Mouse (Mus musculus) limb, embryonic 10.5 days (tissue): ENCODE data around the gene Fibin. TPM values are rescaled to one million over a fixed set of nuclear protein-coding genes. Genes with fewer than 3 reads are reported as not detected.

Experiments
- DNase-seq: peaks from one replicate; pipeline ENCODE4 v3.0.0-alpha.2; 2017; ENCODE audit warnings: low spot score
- H3K27ac ChIP-seq: fragments of 300-500 bp; sonication (generic); 2 replicates; pipeline ENCODE4 v1.5.1; 2016; ENCODE audit warnings: mild to moderate bottlenecking
- H3K27me3 ChIP-seq: fragments of 300-500 bp; sonication (generic); 2 replicates; pipeline ENCODE4 v1.6.1; 2016; ENCODE audit warnings: low read depth, mild to moderate bottlenecking; ENCODE audit not compliant: poor library complexity, severe bottlenecking
- H3K36me3 ChIP-seq: fragments of 300-500 bp; sonication (generic); 2 replicates; pipeline ENCODE4 v1.6.1; 2016; ENCODE audit warnings: mild to moderate bottlenecking, moderate library complexity
- H3K4me1 ChIP-seq: fragments of 300-500 bp; sonication (generic); 2 replicates; pipeline ENCODE4 v1.6.1; 2016
- H3K4me3 ChIP-seq: fragments of 300-500 bp; sonication (generic); 2 replicates; pipeline ENCODE4 v1.5.1; 2016; ENCODE audit warnings: mild to moderate bottlenecking, moderate library complexity
- H3K9me3 ChIP-seq: fragments of 300-500 bp; sonication (generic); replicated peaks from 2 replicates; pipeline ENCODE4 v1.6.1; 2016; ENCODE audit warnings: mild to moderate bottlenecking
- WGBS: fragments of 180-500 bp; shearing (Covaris S2); methylation state at CpG from one replicate; pipeline ENCODE4 v1.1.7; 2016; 5-methylcytosine and 5-hydroxymethylcytosine counted together
- polyA plus RNA-seq: library from polyadenylated mRNA; unstranded; fragments of >200 nt; fragmentation: Nextera tagmentation; extraction: Ambion mirVana; gene quantifications from 2 replicates; pipeline ENCODE4 v1.2.1, GENCODE M21; 2016

The Fibin gene
- polyA plus RNA-seq, 1 experiment from 2014 or later = 46.5 TPM

- DNase-seq = no peak
- 89% methylated on average over 5 of the region's 5 CpGs for WGBS
- H3K27me3 ChIP-seq = no peaks in the 10 kb centered on the region
- no peaks in the 10 kb centered on the region for H3K36me3 ChIP-seq
- H3K4me3 ChIP-seq = no peak overlapping the region
- H3K27ac ChIP-seq = no peak overlapping the region
- no peaks in the 10 kb centered on the region for H3K4me1 ChIP-seq
- H3K9me3 ChIP-seq = no peaks in the 10 kb centered on the region
Observed at GRCm38 (mm10) chr2:110353302-110353970, 9.5 kb downstream of the Fibin start.

- Histone ChIP-seq H3K27me3 (no peaks in the 10 kb centered on the region), H3K36me3 (no peaks in the 10 kb centered on the region), H3K9me3 (no peaks in the 10 kb centered on the region), H3K27ac (no peak overlapping the region), H3K4me1 (no peaks in the 10 kb centered on the region), H3K4me3 (no peak overlapping the region)
- 82% methylated on average over 5 of the region's 5 CpGs for WGBS
- no peak for DNase-seq
Observed at GRCm38 (mm10) chr2:110351843-110352251, 11.1 kb downstream of the Fibin start.

- no peaks in the 10 kb centered on the region for H3K4me1 ChIP-seq
- no peak overlapping the region for H3K27ac ChIP-seq
Observed at GRCm38 (mm10) chr2:110351406-110351805, 11.6 kb downstream of the Fibin start.

GRCm38 (mm10) chr2:110328953-110329352 is 34.0 kb downstream of the Fibin start:
- Histone ChIP-seq H3K9me3 (no peaks in the 10 kb centered on the region), H3K27ac (no peak overlapping the region), H3K27me3 (no peaks in the 10 kb centered on the region), H3K4me3 (no peak overlapping the region), H3K36me3 (no peaks in the 10 kb centered on the region), H3K4me1 (no peaks in the 10 kb centered on the region)
- no peak for DNase-seq

More at GRCm38 (mm10) chr2:110351406-110351805, 11.6 kb downstream of the Fibin start:
- Histone ChIP-seq H3K4me3 (no peak overlapping the region), H3K27me3 (no peaks in the 10 kb centered on the region), H3K36me3 (no peaks in the 10 kb centered on the region), H3K9me3 (no peaks in the 10 kb centered on the region)
- no peak for DNase-seq
- 91% methylated on average over 1 of the region's 1 CpGs for WGBS

GRCm38 (mm10) chr2:110319949-110320348 is 43.0 kb downstream of the Fibin start:
- 87% methylated on average over 4 of the region's 4 CpGs for WGBS
- H3K27me3 ChIP-seq = no peaks in the 10 kb centered on the region
- no peak for DNase-seq
- no peak overlapping the region for H3K4me3 ChIP-seq
- H3K27ac ChIP-seq = no peak overlapping the region
- no peaks in the 10 kb centered on the region for H3K4me1 ChIP-seq
- H3K36me3 ChIP-seq = no peaks in the 10 kb centered on the region
- no peaks in the 10 kb centered on the region for H3K9me3 ChIP-seq

- 91% methylated on average over 1 of the region's 1 CpGs for WGBS
- Histone ChIP-seq H3K27ac (no peak overlapping the region), H3K4me3 (no peak overlapping the region)
Observed at GRCm38 (mm10) chr2:110319266-110319665, 43.7 kb downstream of the Fibin start.

GRCm38 (mm10) chr2:110318719-110319118 is 44.3 kb downstream of the Fibin start:
- Histone ChIP-seq H3K27me3 (no peaks in the 10 kb centered on the region), H3K9me3 (no peaks in the 10 kb centered on the region), H3K27ac (no peak overlapping the region), H3K4me1 (no peaks in the 10 kb centered on the region), H3K36me3 (no peaks in the 10 kb centered on the region), H3K4me3 (no peak overlapping the region)
- no peak for DNase-seq
- 93% methylated on average over 1 of the region's 1 CpGs for WGBS

More at GRCm38 (mm10) chr2:110319266-110319665, 43.7 kb downstream of the Fibin start:
- Histone ChIP-seq H3K4me1 (no peaks in the 10 kb centered on the region), H3K9me3 (no peaks in the 10 kb centered on the region), H3K36me3 (no peaks in the 10 kb centered on the region), H3K27me3 (no peaks in the 10 kb centered on the region)
- DNase-seq = no peak

- H3K4me3 ChIP-seq = no peak overlapping the region
- no peaks in the 10 kb centered on the region for H3K9me3 ChIP-seq
- H3K27me3 ChIP-seq = no peaks in the 10 kb centered on the region
- DNase-seq = no peak
- no peaks in the 10 kb centered on the region for H3K36me3 ChIP-seq
- WGBS = 59% methylated on average over 3 of the region's 3 CpGs
- H3K27ac ChIP-seq = no peak overlapping the region
- no peaks in the 10 kb centered on the region for H3K4me1 ChIP-seq
Observed at GRCm38 (mm10) chr2:110316116-110316883, 46.7 kb downstream of the Fibin start.

GRCm38 (mm10) chr2:110314509-110315155 is 48.4 kb downstream of the Fibin start, which contains the start of gene Bbox1:
Gene Bbox1 (minus strand): TSS chr2:110314560.
- Histone ChIP-seq H3K9me3 (no peaks in the 10 kb centered on the region), H3K27ac (no peak within 1 kb of the TSS), H3K4me1 (no peaks in the 10 kb centered on the region), H3K4me3 (no peak within 1 kb of the TSS), H3K36me3 (no peaks in the 10 kb centered on the region), H3K27me3 (no peaks in the 10 kb centered on the region)
- WGBS = 83% methylated on average over 6 of the region's 6 CpGs
- no peak for DNase-seq

- Histone ChIP-seq H3K4me3 (no peak overlapping the region), H3K36me3 (no peaks in the 10 kb centered on the region), H3K27me3 (no peaks in the 10 kb centered on the region), H3K27ac (no peak overlapping the region), H3K9me3 (no peaks in the 10 kb centered on the region), H3K4me1 (no peaks in the 10 kb centered on the region)
- no peak for DNase-seq
- WGBS = 87% methylated on average over 5 of the region's 5 CpGs
Observed at GRCm38 (mm10) chr2:110314074-110314473, 48.9 kb downstream of the Fibin start.

GRCm38 (mm10) chr2:110313305-110313824 is 49.6 kb downstream of the Fibin start:
- DNase-seq = no peak
- H3K4me1 ChIP-seq = no peaks in the 10 kb centered on the region
- H3K27ac ChIP-seq = no peak overlapping the region
- WGBS = 72% methylated on average over 2 of the region's 2 CpGs
- H3K4me3 ChIP-seq = no peak overlapping the region
- H3K9me3 ChIP-seq = no peaks in the 10 kb centered on the region
- no peaks in the 10 kb centered on the region for H3K27me3 ChIP-seq
- H3K36me3 ChIP-seq = no peaks in the 10 kb centered on the region
